Mouse (Mus musculus) CH12.LX (cell line): Measurements from ENCODE around the gene 4930562C15Rik. TPM values are rescaled to one million over a fixed set of nuclear protein-coding genes. Genes with fewer than 3 reads are reported as not detected.

ENCODE experiments used
- DNase-seq: peaks from one replicate; pipeline ENCODE4 v3.0.0-alpha.2; 2013; ENCODE audit errors: extremely low read depth
- H3K27ac ChIP-seq: 2 replicates; pipeline ENCODE4 v1.5.1; 2012; ENCODE audit warnings: low read depth, mild to moderate bottlenecking, control low read depth, moderate library complexity; ENCODE audit not compliant: insufficient read depth
- H3K27me3 ChIP-seq: replicated peaks from 2 replicates; pipeline ENCODE3; 2012; ENCODE audit warnings: inconsistent platforms
- H3K36me3 ChIP-seq, 2 experiments: replicated peaks in 1 of 2; 2 replicates each; pipeline versions ENCODE3 to v1.6.1; 2012; ENCODE audit warnings: inconsistent platforms in 1 of 2, low read length in 1 of 2, mild to moderate bottlenecking in 1 of 2, mixed read lengths in 1 of 2, moderate library complexity in 1 of 2; ENCODE audit not compliant: control insufficient read depth in 1 of 2, insufficient read depth in 1 of 2
- H3K4me1 ChIP-seq, 2 experiments: 2 replicates each; pipeline ENCODE4 v1.6.1; 2012; ENCODE audit warnings: inconsistent platforms in 1 of 2, moderate library complexity in 1 of 2; ENCODE audit not compliant: insufficient read depth in 2 of 2, control insufficient read depth in 1 of 2
- H3K4me2 ChIP-seq: 2 replicates; pipeline ENCODE4 v1.6.1; 2012; ENCODE audit warnings: low read depth, mild to moderate bottlenecking, control low read depth; ENCODE audit not compliant: poor library complexity, insufficient read depth, severe bottlenecking
- H3K4me3 ChIP-seq, 3 experiments: fragments of 150-350 bp in 1 of 3; sonication (generic) in 1 of 3; replicated peaks in 1 of 3; 2 replicates each; pipeline versions ENCODE3 to v1.5.1; 2011 to 2012; ENCODE audit warnings: low read depth in 2 of 3, low read length in 2 of 3, mild to moderate bottlenecking in 2 of 3, moderate library complexity in 2 of 3, control low read depth in 1 of 3, improper control_type of control experiment in 1 of 3, inconsistent platforms in 1 of 3, mixed read lengths in 1 of 3; ENCODE audit not compliant: poor library complexity in 1 of 3
- H3K79me2 ChIP-seq: replicated peaks from 2 replicates; pipeline ENCODE4 v1.6.1; 2012; ENCODE audit warnings: mild to moderate bottlenecking, moderate library complexity; ENCODE audit not compliant: control insufficient read depth, poor library complexity, insufficient read depth, severe bottlenecking; ENCODE audit errors: extremely low read depth
- H3K9ac ChIP-seq: 2 replicates; pipeline ENCODE4 v1.6.1; 2012; ENCODE audit warnings: low read depth, mild to moderate bottlenecking, control low read depth, moderate library complexity; ENCODE audit not compliant: insufficient read depth
- H3K9me3 ChIP-seq: replicated peaks from 2 replicates; pipeline ENCODE3; 2012; ENCODE audit warnings: low read length, inconsistent platforms, mixed read lengths
- BHLHE40 ChIP-seq: IDR thresholded peaks from 2 replicates; pipeline ENCODE4 v1.6.1; 2011; ENCODE audit warnings: mild to moderate bottlenecking, low read depth, low read length, improper control_type of control experiment
- CHD2 ChIP-seq: IDR thresholded peaks from 2 replicates; pipeline ENCODE4 v1.6.1; 2011; ENCODE audit warnings: low read length, improper control_type of control experiment
- CTCF ChIP-seq, 2 experiments: IDR thresholded peaks in 1 of 2; conservative IDR thresholded peaks in 1 of 2; 2 replicates each; pipeline ENCODE4 v1.5.1; 2011 to 2012; ENCODE audit warnings: low read depth in 2 of 2, low read length in 2 of 2, improper control_type of control experiment in 1 of 2, inconsistent platforms in 1 of 2, mild to moderate bottlenecking in 1 of 2, moderate library complexity in 1 of 2
- ELF1 ChIP-seq: IDR thresholded peaks from 2 replicates; pipeline ENCODE4 v1.6.1; 2014; ENCODE audit warnings: low read depth, mild to moderate bottlenecking, inconsistent platforms, low read length, improper control_type of control experiment
- EP300 ChIP-seq: IDR thresholded peaks from 2 replicates; pipeline ENCODE4 v1.6.1; 2011; ENCODE audit warnings: low read length, improper control_type of control experiment
- ETS1 ChIP-seq: conservative IDR thresholded peaks from 2 replicates; pipeline ENCODE4 v1.6.1; 2012; ENCODE audit warnings: low read depth, mild to moderate bottlenecking, inconsistent platforms, low read length, improper control_type of control experiment, moderate library complexity
- GABPA ChIP-seq: IDR thresholded peaks from 2 replicates; pipeline ENCODE4 v1.6.1; 2012; ENCODE audit warnings: low read depth, low read length, improper control_type of control experiment, inconsistent platforms; ENCODE audit not compliant: insufficient replicate concordance
- IRF4 ChIP-seq: IDR thresholded peaks from 2 replicates; pipeline ENCODE4 v1.6.1; 2014; ENCODE audit warnings: low read depth, mild to moderate bottlenecking, inconsistent platforms, low read length, improper control_type of control experiment
- JUN ChIP-seq: IDR thresholded peaks from 2 replicates; pipeline ENCODE4 v1.6.1; 2011; ENCODE audit warnings: low read depth, mild to moderate bottlenecking, low read length, improper control_type of control experiment, moderate library complexity; ENCODE audit not compliant: insufficient read depth
- KAT2A ChIP-seq: IDR thresholded peaks from 2 replicates; pipeline ENCODE4 v1.6.1; 2012; ENCODE audit warnings: low read length, improper control_type of control experiment, inconsistent platforms; ENCODE audit not compliant: insufficient replicate concordance
- MAX ChIP-seq: IDR thresholded peaks from 2 replicates; pipeline ENCODE4 v1.6.1; 2011; ENCODE audit warnings: low read length, improper control_type of control experiment
- MAZ ChIP-seq: IDR thresholded peaks from 2 replicates; pipeline ENCODE4 v1.6.1; 2012; ENCODE audit warnings: low read depth, mild to moderate bottlenecking, inconsistent platforms, low read length, improper control_type of control experiment, moderate library complexity
- MXI1 ChIP-seq: IDR thresholded peaks from 2 replicates; pipeline ENCODE4 v1.6.1; 2011; ENCODE audit warnings: mild to moderate bottlenecking, low read depth, low read length, improper control_type of control experiment
- MYC ChIP-seq: IDR thresholded peaks from 2 replicates; pipeline ENCODE4 v1.6.1; 2011; ENCODE audit warnings: low read depth, mild to moderate bottlenecking, improper control_type of control experiment, low read length
- NELFE ChIP-seq: IDR thresholded peaks from 2 replicates; pipeline ENCODE4 v1.6.1; 2011; ENCODE audit warnings: low read depth, low read length, improper control_type of control experiment
- POLR2A ChIP-seq: IDR thresholded peaks from 2 replicates; pipeline ENCODE4 v1.6.1; 2011; ENCODE audit warnings: low read depth, mild to moderate bottlenecking, improper control_type of control experiment, low read length
- POLR2AphosphoS2 ChIP-seq: IDR thresholded peaks from 2 replicates; pipeline ENCODE4 v1.6.1; 2011; ENCODE audit warnings: low read depth, low read length, improper control_type of control experiment
- RAD21 ChIP-seq: IDR thresholded peaks from 2 replicates; pipeline ENCODE4 v1.6.1; 2011; ENCODE audit warnings: low read depth, mild to moderate bottlenecking, low read length, improper control_type of control experiment, moderate library complexity
- RCOR1 ChIP-seq: conservative IDR thresholded peaks from 2 replicates; pipeline ENCODE4 v1.6.1; 2012; ENCODE audit warnings: low read depth, mild to moderate bottlenecking, inconsistent platforms, low read length, improper control_type of control experiment
- SIN3A ChIP-seq: IDR thresholded peaks from 2 replicates; pipeline ENCODE4 v1.6.1; 2012; ENCODE audit warnings: low read length, improper control_type of control experiment, inconsistent platforms
- SMC3 ChIP-seq: IDR thresholded peaks from 2 replicates; pipeline ENCODE4 v1.6.1; 2011; ENCODE audit warnings: low read depth, low read length, improper control_type of control experiment
- TBP ChIP-seq: conservative IDR thresholded peaks from 2 replicates; pipeline ENCODE4 v1.6.1; 2011; ENCODE audit warnings: low read depth, low read length, improper control_type of control experiment
- TCF12 ChIP-seq: IDR thresholded peaks from 2 replicates; pipeline ENCODE4 v1.6.1; 2014; ENCODE audit warnings: low read depth, mild to moderate bottlenecking, inconsistent platforms, low read length, improper control_type of control experiment
- UBTF ChIP-seq: IDR thresholded peaks from 2 replicates; pipeline ENCODE4 v1.6.1; 2012; ENCODE audit warnings: low read depth, mild to moderate bottlenecking, inconsistent platforms, low read length, improper control_type of control experiment, moderate library complexity
- USF1 ChIP-seq: IDR thresholded peaks from 2 replicates; pipeline ENCODE4 v1.6.1; 2014; ENCODE audit warnings: low read depth, mild to moderate bottlenecking, inconsistent platforms, low read length, improper control_type of control experiment
- USF2 ChIP-seq: conservative IDR thresholded peaks from 2 replicates; pipeline ENCODE4 v1.6.1; 2011; ENCODE audit warnings: low read depth, low read length, improper control_type of control experiment
- ZKSCAN1 ChIP-seq: IDR thresholded peaks from 2 replicates; pipeline ENCODE4 v1.6.1; 2012; ENCODE audit warnings: low read depth, inconsistent platforms, low read length, improper control_type of control experiment, borderline replicate concordance
- ZNF384 ChIP-seq: IDR thresholded peaks from 2 replicates; pipeline ENCODE4 v1.6.1; 2012; ENCODE audit warnings: low read depth, low read length, improper control_type of control experiment, inconsistent platforms
- dilution Hi-C: fragments of 300-500 bp; cut with MboI; formaldehyde crosslinking; loops from 2 replicates; pipeline ENCODE4 v1.14.3; 2020; ENCODE audit warnings: low sequenced_read_pairs; ENCODE audit not compliant: extremely low pct_unique_long_range_greater_than_20kb, extremely low pct_ligation_motif_present
- in situ Hi-C: fragments of 300-500 bp; cut with MboI; formaldehyde crosslinking; loops from 3 replicates; pipeline ENCODE4 v1.14.3; 2019; ENCODE audit warnings: low sequenced_read_pairs, low pct_ligation_motif_present, low pct_unique_long_range_greater_than_20kb, mixed read lengths
- polyA plus RNA-seq: library from polyadenylated mRNA; unstranded; fragments of >175 nt; gene quantifications from 2 replicates; pipeline ENCODE4 v1.2.1, GENCODE M21; 2012; ENCODE audit warnings: low read depth; ENCODE audit not compliant: insufficient read length
- total RNA-seq, 2 experiments: library from RNA; depleted of rRNA; stranded (reverse); fragments of 300-350 nt in 1 of 2; fragments of >200 nt in 1 of 2; gene quantifications; 2 replicates each; pipeline ENCODE4 v1.2.3; 2012 to 2014

Gene 4930562C15Rik
- total and polyA plus RNA-seq, 3 experiments = 0.13 to 0.80 (median 0.20) TPM

GRCm38 (mm10) chr16:4907972-4908371, 72.8 kb downstream of the 4930562C15Rik start (continued):
- TF ChIP-seq ELF1 (peak; percentile 82), CHD2 (peak; percentile 89; the same call in 1 of the 2 replicates), MYC (0 out of 2 replicates have a peak, but pooled peaks have one; percentile 35), SIN3A (peak; percentile 90), RCOR1 (peak; percentile 71; the same call in 1 of the 2 replicates), USF2 (no peak), GABPA (no peak), USF1 (no peak), POLR2A (peak; percentile 94), JUN (no peak), MXI1 (peak; percentile 53; the same call in 1 of the 2 replicates), SMC3 (no peak), ZKSCAN1 (no peak)

- H3K9me3 ChIP-seq = no peaks in the 10 kb centered on the region
- TF ChIP-seq RAD21 (peak; percentile 26), CTCF (conservative IDR thresholded peaks at IDR 0.05 in 1 of 2, IDR thresholded peaks at IDR 0.05 in 1 of 2; ENCODE audit: low read depth in 2 of 2, low read length in 2 of 2) (peak; percentile 56 to 62), MYC (peak; percentile 62; the same call in 1 of the 2 replicates), BHLHE40 (no peak)
- TF ChIP-seq, all 38 proteins: peak for 3
- dilution Hi-C loops = no loop called here
- Histone ChIP-seq H3K4me2 (no peak overlapping the region), H3K36me3 (peaks cover 11 to 17% of the 10 kb centered on the region in 2 experiments), H3K4me3 (no peak overlapping the region), H3K27ac (no peak overlapping the region), H3K27me3 (no peaks in the 10 kb centered on the region), H3K79me2 (no peaks in the 10 kb centered on the region), H3K4me1 (peaks cover 39 to 70% of the 10 kb centered on the region in 2 experiments), H3K9ac (no peak overlapping the region)
- DNase-seq = peak; percentile 46
- in situ Hi-C loops = no loop called here
Observed at GRCm38 (mm10) chr16:4909745-4910144, 74.5 kb downstream of the 4930562C15Rik start.

- H3K79me2 ChIP-seq = no peaks in the 10 kb centered on the region
- in situ Hi-C loops = no loop called here
- H3K4me2 ChIP-seq = no peak overlapping the region
- peak overlapping the region in 1 of 3 experiments; percentile 5 for H3K4me3 ChIP-seq
- H3K9me3 ChIP-seq = no peaks in the 10 kb centered on the region
- H3K27me3 ChIP-seq = no peaks in the 10 kb centered on the region
- 0 out of 2 replicates have a peak overlapping the region, but pooled peaks have one; percentile 7 for H3K9ac ChIP-seq
- peaks cover 39 to 70% of the 10 kb centered on the region in 2 experiments for H3K4me1 ChIP-seq
- dilution Hi-C loops = no loop called here
- H3K36me3 ChIP-seq = peaks cover 11 to 23% of the 10 kb centered on the region in 2 experiments
- H3K27ac ChIP-seq = peak overlapping the region; percentile 73
- DNase-seq = peak; percentile 59
- TF ChIP-seq ZKSCAN1 (no peak), UBTF (no peak), MYC (0 out of 2 replicates have a peak, but pooled peaks have one; percentile 20), ZNF384 (no peak), EP300 (peak; percentile 34; the same call in 1 of the 2 replicates), SMC3 (no peak), MAX (no peak), POLR2A (no peak), POLR2AphosphoS2 (no peak), KAT2A (no peak), JUN (no peak), ETS1 (peak; percentile 43; the same call in 1 of the 2 replicates), MAZ (peak; percentile 53; the same call in 1 of the 2 replicates), GABPA (no peak), ELF1 (no peak), TBP (no peak), NELFE (peak; percentile 14; the same call in 1 of the 2 replicates), CHD2 (no peak), TCF12 (peak; percentile 48; the same call in 1 of the 2 replicates), IRF4 (peak; percentile 62; the same call in 1 of the 2 replicates), SIN3A (0 out of 2 replicates have a peak, but pooled peaks have one; percentile 38)
Observed at GRCm38 (mm10) chr16:4910758-4911157, 75.5 kb downstream of the 4930562C15Rik start.
